Mouse (Mus musculus) spleen, postnatal 4 days (tissue): ENCODE results near the gene Cd3e.

Experiments used
- DNase-seq, 2 experiments: peaks; one replicate each; pipeline ENCODE4 v3.0.0; 2022; ENCODE audit warnings: low spot score in 2 of 2

The Cd3e gene

DNA sequence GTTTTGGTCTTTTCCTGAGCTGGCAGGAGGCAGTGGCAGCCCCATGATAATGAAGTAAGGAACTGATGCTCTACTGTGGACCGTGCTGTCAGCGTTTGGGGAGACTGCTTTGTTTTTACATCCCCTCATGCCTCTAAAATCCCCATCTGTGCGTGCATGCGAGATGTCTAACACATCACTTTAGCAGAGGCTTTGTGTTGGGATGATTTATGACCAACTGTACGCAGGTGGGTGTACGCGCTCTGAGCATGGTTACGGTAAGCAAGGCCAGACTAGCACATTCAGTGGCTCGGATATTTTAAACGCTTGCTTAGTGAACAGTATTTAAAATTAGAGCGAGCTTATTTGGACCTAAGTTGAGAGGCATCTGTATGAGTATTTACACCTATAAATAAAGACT lies 8.6 kb upstream of the Cd3e start:
- DNase-seq, result no peak

DNA sequence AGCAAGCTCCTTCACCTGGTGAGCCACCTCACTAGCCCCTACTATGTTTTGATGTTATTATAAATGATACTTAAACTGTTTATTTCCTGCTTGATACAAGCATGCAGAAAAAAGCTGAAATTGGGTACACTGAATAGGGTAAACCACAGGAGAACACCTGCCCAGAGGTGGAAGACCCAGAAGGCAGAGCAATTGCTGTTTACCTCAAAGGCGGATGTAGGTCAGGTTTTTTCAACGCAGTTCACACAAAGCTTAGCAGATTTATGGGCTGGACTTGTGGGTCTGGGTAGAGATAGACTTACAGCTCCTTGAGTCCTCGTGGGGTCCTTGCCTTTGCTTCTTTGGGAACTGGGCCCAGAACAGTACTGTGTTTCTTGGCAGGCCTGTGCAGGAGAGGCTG lies 6.4 kb upstream of the Cd3e start:
- DNase-seq, result no peak

DNA sequence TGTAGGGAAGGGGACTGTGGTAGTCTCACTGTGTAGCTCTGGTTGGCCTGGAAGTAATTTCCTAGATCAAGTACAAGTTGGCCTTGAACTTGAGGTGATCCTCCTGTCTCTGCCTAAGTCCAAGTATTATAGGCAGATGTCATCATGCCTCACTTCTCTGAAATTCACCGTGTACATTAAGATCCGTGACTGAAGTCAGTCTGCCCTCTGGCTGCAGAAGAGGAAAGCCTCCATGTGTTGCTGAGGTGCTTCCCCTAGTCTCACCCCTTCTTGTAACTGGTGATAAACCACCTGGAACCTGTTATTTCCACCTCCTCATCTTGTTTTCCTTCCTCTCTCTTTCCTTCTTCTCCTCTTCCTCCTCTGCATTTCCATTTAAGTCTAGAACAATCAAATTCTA lies 5.5 kb upstream of the Cd3e start:
- DNase-seq, result no peak

DNA sequence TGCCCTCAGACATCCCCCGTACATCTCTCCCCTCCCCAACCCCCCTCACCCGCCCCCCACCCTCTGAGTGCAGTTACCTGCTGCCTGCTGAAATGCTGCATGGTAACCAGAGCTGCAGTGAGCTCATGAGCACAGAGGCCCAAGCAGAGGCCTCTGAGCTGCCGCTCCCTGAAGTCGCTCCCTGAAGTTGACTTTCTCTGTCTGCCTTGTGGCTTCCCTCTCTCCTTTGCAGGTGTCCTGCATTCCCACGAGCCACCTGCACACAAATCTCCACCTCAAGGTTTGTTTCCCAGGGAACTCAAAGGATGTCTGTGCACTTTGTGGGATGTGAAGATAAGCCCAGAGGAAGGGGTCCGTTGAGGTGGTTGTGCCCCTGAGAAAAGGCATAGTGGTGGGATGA lies 1.9 kb upstream of the Cd3e start:
- DNase-seq, result no peak

GRCm38 (mm10) chr9:45010461-45010860 lies 1.0 kb upstream of the Cd3e start:
- DNase-seq, result no peak

DNA sequence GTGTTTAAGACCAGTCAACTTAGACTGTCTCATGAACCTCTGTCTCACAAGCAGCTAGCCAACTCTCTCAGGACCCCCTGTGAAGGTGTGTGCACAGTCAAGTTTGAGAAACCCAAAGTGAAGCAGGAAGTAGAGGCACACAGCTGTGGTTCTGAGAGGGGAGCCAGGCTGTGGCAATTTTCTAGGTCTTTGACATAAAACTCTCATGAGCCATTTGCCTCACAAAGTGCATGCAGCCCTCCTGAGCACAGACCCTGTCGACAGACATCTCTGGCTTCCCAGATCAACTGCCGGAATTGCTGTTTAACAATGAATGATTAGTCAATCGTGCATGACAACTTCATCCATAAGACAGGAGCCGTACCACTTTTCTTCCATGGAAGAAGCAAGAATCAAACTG lies 1.1 kb downstream of the Cd3e start:
- no peak for DNase-seq

GRCm38 (mm10) chr9:45007404-45007803 lies 2.0 kb downstream of the Cd3e start:
- DNase-seq, result no peak

DNA sequence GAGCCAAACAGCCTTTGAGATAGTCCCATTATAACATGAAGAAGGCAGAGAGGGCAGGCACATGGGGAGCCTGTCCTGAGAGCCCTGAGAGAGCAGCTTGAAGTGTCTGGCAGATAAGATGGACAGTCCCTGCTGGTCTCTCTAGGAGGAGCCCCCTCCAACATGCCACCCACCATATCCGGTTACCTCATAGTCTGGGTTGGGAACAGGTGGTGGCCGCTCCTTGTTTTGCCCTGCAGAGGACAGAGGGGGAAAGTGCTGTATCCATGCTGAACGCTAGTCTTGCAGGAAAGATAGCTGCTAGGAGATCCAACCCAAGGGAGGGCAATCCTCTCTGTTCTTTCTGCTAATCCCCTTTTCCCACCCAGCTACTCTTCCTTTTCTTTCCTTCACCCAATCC lies 9.2 kb downstream of the Cd3e start:
- DNase-seq, result no peak

GRCm38 (mm10) chr9:44999776-45000175 lies 9.7 kb downstream of the Cd3e start:
- no peak for DNase-seq

GRCm38 (mm10) chr9:44999171-44999570 lies 10.3 kb downstream of the Cd3e start:
- DNase-seq, result no peak

DNA sequence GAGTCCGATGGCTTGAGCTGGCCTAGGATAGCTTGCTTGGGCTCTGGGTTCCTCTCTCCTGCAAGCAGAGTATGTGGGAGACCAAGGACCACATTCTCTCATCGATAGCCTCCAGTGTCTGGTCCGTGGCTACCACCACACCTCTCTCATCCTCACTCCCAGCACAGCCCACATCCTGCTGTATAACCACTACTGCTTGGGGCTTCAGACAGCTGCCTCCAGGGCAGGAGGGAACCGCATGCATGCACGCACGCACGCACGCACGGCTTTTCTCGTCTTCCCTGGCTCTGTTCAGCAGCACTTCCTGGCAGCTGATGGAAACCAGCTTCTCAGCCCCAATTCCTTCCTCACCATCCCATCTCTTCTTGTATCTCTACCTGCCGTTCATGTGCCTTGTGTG lies 11.3 kb downstream of the Cd3e start:
- DNase-seq, result no peak

DNA sequence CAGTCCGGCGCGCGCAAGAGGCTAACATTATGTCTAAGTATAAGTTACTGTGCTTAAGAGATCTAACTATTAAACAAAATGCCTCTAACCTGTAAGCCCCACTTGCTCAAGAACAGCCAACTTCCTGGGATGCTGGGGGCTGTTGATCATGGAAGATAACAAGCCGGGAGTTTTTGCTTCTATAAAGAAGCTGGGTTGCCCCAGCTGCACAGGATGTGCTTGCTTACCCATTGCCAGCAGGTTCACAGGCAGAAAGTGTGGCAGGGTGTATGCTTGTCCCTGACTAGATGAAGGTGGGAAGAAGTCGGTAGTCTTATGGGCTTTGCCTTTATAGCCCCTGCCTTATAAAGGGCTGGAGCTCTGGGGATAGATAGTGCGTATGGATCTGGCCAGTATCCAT lies 12.8 kb downstream of the Cd3e start:
- no peak for DNase-seq

DNA sequence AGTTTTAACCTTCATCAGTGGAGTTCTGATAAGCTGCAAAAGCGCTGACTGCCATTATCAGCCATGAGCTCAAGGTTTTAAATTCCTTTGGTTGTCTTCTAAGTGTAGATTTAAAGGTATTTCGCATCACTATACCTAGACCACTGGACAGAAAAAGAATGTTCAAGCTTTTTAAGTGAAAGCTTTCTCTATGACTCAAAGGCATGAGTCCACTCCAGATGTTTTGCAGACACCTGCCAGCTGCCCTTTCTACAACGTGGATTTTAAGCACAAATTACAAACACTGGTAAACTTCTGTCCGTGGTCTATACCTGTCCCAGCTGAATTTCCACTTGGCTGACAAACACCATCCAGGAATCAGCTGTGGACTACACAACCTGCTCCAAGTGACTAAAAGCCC lies 14.5 kb downstream of the Cd3e start:
- DNase-seq, result no peak

DNA sequence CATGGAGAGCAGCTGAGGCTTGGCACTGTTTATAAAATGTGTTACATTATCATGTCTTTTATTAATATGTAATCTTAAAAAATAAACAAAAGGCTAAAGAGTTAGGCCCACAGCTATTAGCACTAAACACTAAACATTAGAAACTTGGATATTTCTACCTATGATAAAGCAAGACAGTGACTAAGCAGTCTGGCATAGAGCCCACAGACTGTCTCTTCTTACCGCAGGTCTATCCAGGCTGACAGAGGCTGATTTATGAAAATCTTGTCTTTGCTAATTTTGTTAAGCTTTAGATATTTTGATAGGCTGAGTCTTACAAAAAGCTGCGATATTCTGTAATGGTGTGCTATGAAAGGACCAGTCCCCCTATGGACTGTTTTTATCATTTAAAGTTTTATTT lies 16.2 kb downstream of the Cd3e start:
- DNase-seq, result no peak

DNA sequence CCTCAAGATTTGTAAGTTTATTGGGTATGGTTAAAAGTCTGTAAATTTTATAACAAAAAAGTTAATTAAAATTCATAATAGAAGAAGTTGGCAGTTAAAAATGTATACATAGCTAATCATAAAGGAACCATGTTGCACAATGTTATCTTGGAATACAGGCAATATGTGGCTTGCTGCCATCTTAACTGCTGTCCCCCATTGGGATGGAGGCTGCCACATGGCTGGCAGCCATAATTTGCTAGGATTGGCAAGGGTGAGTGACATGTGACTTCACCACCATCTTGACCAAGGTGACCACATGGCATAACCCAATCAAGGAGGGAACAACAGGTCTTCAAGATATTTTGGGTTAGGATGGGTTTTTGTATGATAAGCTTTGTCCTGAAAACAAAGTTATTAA lies 17.2 kb downstream of the Cd3e start:
- DNase-seq, result no peak

DNA sequence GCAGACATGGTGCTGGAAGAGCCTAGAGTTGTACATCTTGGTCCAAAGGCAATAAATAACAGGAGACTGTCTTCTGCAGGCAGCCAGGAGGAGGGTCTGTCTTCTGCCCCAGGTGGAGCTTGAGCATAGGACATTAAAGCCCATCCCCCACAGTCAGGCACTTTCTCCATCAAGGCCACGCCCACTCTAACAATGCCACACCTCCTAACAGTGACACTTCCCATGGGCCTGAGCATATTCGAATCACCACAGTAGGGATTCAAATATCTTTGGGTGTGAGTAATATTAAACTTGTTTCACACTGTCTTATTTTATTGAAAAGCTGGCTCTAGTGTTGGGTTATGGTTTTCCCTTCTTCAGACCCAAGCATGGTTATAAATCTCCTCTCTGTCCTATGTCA lies 17.6 kb downstream of the Cd3e start:
- DNase-seq, result no peak

- no peak for DNase-seq
Observed at GRCm38 (mm10) chr9:44986976-44987375, 22.5 kb downstream of the Cd3e start.

DNA sequence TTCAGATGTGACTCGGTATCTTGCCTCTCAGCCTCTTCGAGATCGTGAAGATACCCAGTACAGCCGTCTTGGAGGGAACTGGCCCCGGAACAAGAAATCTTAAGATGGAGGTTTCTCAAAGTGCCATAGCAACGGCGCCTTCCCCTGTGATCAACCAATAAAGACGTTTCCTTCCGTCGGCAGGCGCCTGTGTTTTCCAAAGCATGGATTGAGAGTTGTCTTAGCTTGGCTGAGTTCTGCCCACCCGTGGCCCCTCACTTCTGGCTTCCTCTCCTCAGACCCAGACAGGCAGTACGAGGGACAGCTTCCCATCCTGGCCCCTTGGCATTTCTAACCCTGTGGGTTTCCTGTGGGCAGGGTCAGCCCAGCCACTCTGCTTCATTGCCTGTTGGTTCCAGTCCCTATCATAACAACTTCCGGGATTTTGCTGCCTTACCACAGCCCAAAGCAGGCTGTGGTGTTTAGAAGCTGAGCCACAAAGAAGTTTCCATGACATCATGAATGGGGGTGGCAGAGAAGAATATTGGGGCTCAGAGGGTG lies 23.1 kb downstream of the Cd3e start:
- DNase-seq, result peak; percentile 61 to 78

DNA sequence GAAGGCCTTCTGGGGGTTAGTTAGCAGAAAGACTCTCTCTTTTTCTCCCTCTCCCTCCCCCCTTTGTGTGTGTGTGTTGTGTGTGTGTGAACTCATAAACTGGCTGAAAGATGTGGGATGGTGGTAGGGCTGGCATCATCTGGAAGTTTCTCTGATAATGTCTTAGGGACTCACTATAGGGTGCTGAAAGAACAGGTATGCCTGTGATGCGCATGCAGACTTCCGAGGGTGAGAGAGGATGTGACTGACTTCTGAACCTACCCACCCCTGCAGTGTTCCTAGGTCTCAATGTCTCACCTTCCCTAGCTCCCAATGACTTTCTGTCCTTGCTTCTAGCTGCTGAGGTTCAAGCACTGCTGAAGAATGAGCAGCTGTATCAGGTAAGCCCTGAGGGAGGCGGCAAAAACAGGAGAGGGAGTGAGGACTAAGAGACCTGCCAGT lies 23.7 kb downstream of the Cd3e start:
- DNase-seq, result no peak

- no peak for DNase-seq
Observed at GRCm38 (mm10) chr9:44983001-44983400, 26.4 kb downstream of the Cd3e start.

DNA sequence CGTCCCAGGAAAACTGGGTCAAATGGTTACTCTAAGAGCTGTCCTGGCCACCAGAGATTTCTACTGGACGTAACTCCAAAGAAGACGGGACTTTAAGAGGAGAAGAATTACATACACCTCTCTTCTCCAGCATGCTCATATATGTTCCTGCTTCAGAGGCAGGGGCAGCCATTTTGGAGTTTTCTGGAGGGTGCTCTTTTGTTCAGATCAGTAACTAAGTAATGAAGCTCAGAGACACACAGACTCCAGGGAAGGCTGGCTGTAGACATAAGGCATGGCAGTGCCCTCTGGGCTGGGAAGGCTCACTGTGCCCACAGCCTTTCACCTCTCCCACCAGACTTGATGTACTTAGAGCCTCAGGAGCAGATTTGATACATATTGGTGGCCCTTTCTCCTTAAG lies 26.9 kb downstream of the Cd3e start:
- no peak for DNase-seq

DNA sequence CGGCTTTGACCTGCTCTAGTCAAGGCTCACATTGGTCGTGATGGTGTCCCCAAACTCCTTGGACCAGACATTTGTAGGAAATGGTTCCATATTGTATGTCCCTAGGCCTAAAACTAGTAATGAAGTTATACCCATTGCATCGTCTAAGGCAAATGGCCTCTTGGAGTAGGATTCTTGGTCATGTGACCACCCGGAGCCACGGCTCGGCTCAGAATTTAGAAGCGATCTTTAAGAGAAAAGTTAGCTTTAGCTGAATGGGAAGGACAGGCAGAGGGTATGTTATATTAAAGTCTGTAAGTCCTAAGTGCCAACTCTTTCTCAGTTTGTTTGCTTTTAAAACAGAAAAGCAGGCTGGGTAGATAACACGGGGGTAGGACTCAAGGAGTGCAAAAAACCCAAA lies 27.3 kb downstream of the Cd3e start:
- DNase-seq, result no peak

DNA sequence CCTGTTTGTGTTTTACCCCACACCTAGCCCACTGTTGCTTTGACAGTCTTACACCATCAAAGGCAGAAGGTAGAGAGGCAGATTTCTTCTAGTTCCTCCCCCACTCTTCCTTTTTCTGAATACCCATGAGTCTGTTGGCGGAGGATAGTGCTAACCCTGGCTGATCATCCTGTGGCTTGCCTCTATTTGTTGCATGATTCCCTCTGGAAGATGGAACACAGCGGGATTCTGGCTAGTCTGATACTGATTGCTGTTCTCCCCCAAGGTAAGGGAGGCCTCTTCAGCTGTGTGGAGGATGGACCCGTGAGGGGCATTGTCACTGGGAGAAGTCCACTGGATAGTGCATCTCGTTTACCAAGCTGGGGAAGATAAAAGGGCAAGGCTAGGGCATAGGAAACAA lies 27.8 kb downstream of the Cd3e start, which contains the start of gene Cd3d:
Gene Cd3d (plus strand): TSS at position 111 of the 400 bp plus-strand sequence.
- no peak for DNase-seq

GRCm38 (mm10) chr9:44981104-44981503 lies 28.3 kb downstream of the Cd3e start:
- DNase-seq, result no peak

GRCm38 (mm10) chr9:44980242-44980641 lies 29.2 kb downstream of the Cd3e start, which contains the start of gene Cd3g:
TSS of gene Cd3g (minus strand) at chr9:44980431.
- peak in 1 of 2 experiments; percentile 39 for DNase-seq
